Comparison of ENCODE assay signal across 18 mouse cellular contexts in the genomic region with DNA sequence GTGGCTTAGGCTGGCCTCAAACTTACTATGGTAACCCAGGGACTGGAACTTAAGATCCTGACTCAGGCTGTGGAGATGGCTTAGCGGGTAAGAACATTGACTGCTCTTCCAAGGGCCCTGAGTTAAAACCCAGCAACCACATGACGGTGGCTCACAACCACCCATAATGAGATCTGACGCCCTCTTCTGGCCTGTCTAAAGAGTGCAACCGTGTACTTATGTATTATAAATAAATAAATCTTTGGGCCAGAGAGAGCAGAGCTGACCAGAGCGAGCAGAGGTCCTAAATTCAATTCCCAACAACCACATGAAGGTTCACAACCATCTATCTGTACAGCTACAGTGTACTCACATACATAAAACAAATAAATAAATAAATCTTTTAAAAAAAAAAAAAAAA. TPM values are rescaled to one million over a fixed set of nuclear protein-coding genes. Genes with fewer than 3 reads are reported as not detected.
DNase-seq lines count a peak whose midpoint lies in the region; ATAC-seq and TF ChIP-seq lines count a peak whose summit lies in the region.
"Had no signal": no experiment of that assay in that cellular context is flagged by ENCODE, and none has a peak within 500 bp of the region (broad histone marks: within the 10 kb centered on the region; RNA-seq: fewer than 3 reads in every experiment).

No protein-coding gene starts in this region.

- no peak overlapping the region for H3K4me3 ChIP-seq in intestine, postnatal 0 days (ENCODE audit: low read depth, low read length)
- no peak overlapping the region for H3K4me3 ChIP-seq in intestine, embryonic 16.5 days (ENCODE audit: low read length)
- H3K4me3 ChIP-seq in E14TG2a.4 (replicated peaks; ENCODE audit: low read length) = no peak overlapping the region
- H3K4me3 ChIP-seq: embryonic facial prominence, embryonic 13.5 days; heart, embryonic 15.5 days; hindbrain, embryonic 13.5 days; myocyte had no signal

- H3K36me3 ChIP-seq in intestine, postnatal 0 days (ENCODE audit: control insufficient read depth, insufficient read depth) = no peaks in the 10 kb centered on the region
- H3K36me3 ChIP-seq in intestine, embryonic 16.5 days (ENCODE audit: control insufficient read depth, insufficient read depth, low read length) = no peaks in the 10 kb centered on the region
- H3K36me3 ChIP-seq in E14TG2a.4 (ENCODE audit: insufficient read depth, low read length) = peaks cover 11% of the 10 kb centered on the region; the same call in 1 of the 2 replicates
- H3K36me3 ChIP-seq: embryonic facial prominence, embryonic 13.5 days; heart, embryonic 15.5 days; hindbrain, embryonic 13.5 days had no signal

- peak; percentile 45 for DNase-seq in 3134 (ENCODE audit: extremely low read depth, insufficient read length, low spot score)
- DNase-seq in c-Kit-positive CD71-positive TER-119-negative erythroid progenitor cells, embryonic 14.5 days (ENCODE audit: low read depth) = peak; percentile 24
- DNase-seq in frontal cortex, postnatal 25 days (ENCODE audit: low spot score in 2 of 2) = no peak
- DNase-seq in gastrocnemius, adult 18-20 months (ENCODE audit: low spot score) = no peak
- DNase-seq in right cerebral cortex, postnatal 36 days (ENCODE audit: low spot score in 2 of 2) = no peak
- DNase-seq: adrenal gland, adult 2 months; layer of hippocampus, adult 9-11 months; left cerebral cortex, postnatal 4 days; lung, adult 18-20 months; spleen, adult 18-20 months had no signal

- 0 out of 2 replicates have a peak, but pooled peaks cover 6% of the 10 kb centered on the region for H3K4me1 ChIP-seq in intestine, postnatal 0 days (replicated peaks; ENCODE audit: control insufficient read depth, insufficient read depth, low read length)
- H3K4me1 ChIP-seq in intestine, embryonic 16.5 days (ENCODE audit: control insufficient read depth, insufficient read depth, low read length) = peaks cover 10% of the 10 kb centered on the region
- H3K4me1 ChIP-seq in E14TG2a.4 (replicated peaks; ENCODE audit: low read depth, low read length) = peaks cover 80% of the 10 kb centered on the region

- WGBS in intestine, postnatal 0 days = 77% methylated on average over 5 of the region's 5 CpGs
- 85% methylated on average over 5 of the region's 5 CpGs for WGBS in intestine, embryonic 16.5 days

- H3K4me2 ChIP-seq in intestine, postnatal 0 days (replicated peaks; ENCODE audit: low read depth) = no peak overlapping the region
- H3K4me2 ChIP-seq in intestine, embryonic 16.5 days (ENCODE audit: low read depth, low read length) = no peak overlapping the region
- H3K4me2 ChIP-seq: embryonic facial prominence, embryonic 13.5 days; heart, embryonic 15.5 days; hindbrain, embryonic 13.5 days had no signal

- no peak overlapping the region for H3K9ac ChIP-seq in intestine, postnatal 0 days (ENCODE audit: low read depth, low read length)
- H3K9ac ChIP-seq in intestine, embryonic 16.5 days (ENCODE audit: low read depth, low read length) = no peak overlapping the region
- H3K9ac ChIP-seq: embryonic facial prominence, embryonic 13.5 days; heart, embryonic 15.5 days; hindbrain, embryonic 13.5 days had no signal

- no peak overlapping the region for H3K27ac ChIP-seq in intestine, postnatal 0 days (ENCODE audit: low read depth, low read length)
- H3K27ac ChIP-seq in intestine, embryonic 16.5 days (ENCODE audit: low read length) = no peak overlapping the region
- H3K27ac ChIP-seq: embryonic facial prominence, embryonic 13.5 days; heart, embryonic 15.5 days; hindbrain, embryonic 13.5 days; kidney, postnatal 0 days had no signal

- no peaks in the 10 kb centered on the region for H3K9me3 ChIP-seq in intestine, postnatal 0 days (ENCODE audit: control insufficient read depth)
- H3K9me3 ChIP-seq in intestine, embryonic 16.5 days (ENCODE audit: control insufficient read depth, low read length) = no peaks in the 10 kb centered on the region
- H3K9me3 ChIP-seq in E14TG2a.4 (ENCODE audit: low read length) = no peaks in the 10 kb centered on the region
- H3K9me3 ChIP-seq: embryonic facial prominence, embryonic 13.5 days; heart, embryonic 15.5 days; hindbrain, embryonic 13.5 days had no signal

- TF ChIP-seq CTCF in intestine, postnatal 0 days (IDR thresholded peaks at IDR 0.05; ENCODE audit: low read depth) = peak; percentile 34
- TF ChIP-seq CTCF in E14TG2a.4 (conservative IDR thresholded peaks at IDR 0.05; ENCODE audit: low read length) = peak; percentile 53

- no peaks in the 10 kb centered on the region for H3K27me3 ChIP-seq in intestine, postnatal 0 days (replicated peaks; ENCODE audit: control insufficient read depth, insufficient read depth, low read length)
- no peaks in the 10 kb centered on the region for H3K27me3 ChIP-seq in intestine, embryonic 16.5 days (replicated peaks; ENCODE audit: control insufficient read depth, insufficient read depth, low read length)
- no peaks in the 10 kb centered on the region for H3K27me3 ChIP-seq in E14TG2a.4 (ENCODE audit: insufficient read depth, low read length)
- H3K27me3 ChIP-seq: embryonic facial prominence, embryonic 13.5 days; heart, embryonic 15.5 days; hindbrain, embryonic 13.5 days had no signal

- no peak for ATAC-seq in intestine, postnatal 0 days
- ATAC-seq in intestine, embryonic 16.5 days = no peak

RNA-seq across cellular contexts. Expression of a gene that starts 6.8 kb away (rescaled TPM):
- 41.9 and 54.7 TPM in 2 replicates for polyA plus RNA-seq in intestine, postnatal 0 days (2015; fragmentation: Nextera tagmentation; extraction: Ambion mirVana)
- 95.7 and 101 TPM in 2 replicates for polyA plus RNA-seq in intestine, embryonic 16.5 days (2015; fragmentation: Nextera tagmentation; extraction: Ambion mirVana)
- total RNA-seq in gastrocnemius, adult 18-20 months (2021) = 10 to 100 TPM; 56.4 to 67.9 TPM

RNA-seq across cellular contexts. Expression of a gene that starts 41.9 kb away (rescaled TPM):
- 40.2 and 40.5 TPM in 2 replicates for polyA plus RNA-seq in intestine, postnatal 0 days (2015; fragmentation: Nextera tagmentation; extraction: Ambion mirVana)
- 65.0 and 65.4 TPM in 2 replicates for polyA plus RNA-seq in intestine, embryonic 16.5 days (2015; fragmentation: Nextera tagmentation; extraction: Ambion mirVana)
- 10 to 100 TPM; 33.6 to 39.0 TPM for total RNA-seq in gastrocnemius, adult 18-20 months (2021)

Comparison
In these comparisons a context has a peak if more than half of its experiments do, and no peak if none do; other contexts are left out.
1. DNase-seq: peak in 3134 (single experiment) and c-Kit-positive CD71-positive TER-119-negative erythroid progenitor cells, embryonic 14.5 days (single experiment); none in frontal cortex, postnatal 25 days (0 of 2), gastrocnemius, adult 18-20 months (single experiment) and right cerebral cortex, postnatal 36 days (0 of 2).